Mouse (Mus musculus) ES-Bruce4 (cell line): Measurements from ENCODE around the gene Med13l.

Experiments
- CTCF ChIP-seq: IDR thresholded peaks from one replicate; pipeline ENCODE4 v1.8.1; 2011; ENCODE audit warnings: low read depth, low read length
- EP300 ChIP-seq: IDR thresholded peaks from 2 replicates; pipeline ENCODE4 v1.6.1; 2011; ENCODE audit warnings: low read depth, low read length; ENCODE audit not compliant: insufficient read depth
- POLR2A ChIP-seq: IDR thresholded peaks from one replicate; pipeline ENCODE4 v1.8.1; 2011; ENCODE audit warnings: low read length; ENCODE audit not compliant: insufficient read depth

DNA sequence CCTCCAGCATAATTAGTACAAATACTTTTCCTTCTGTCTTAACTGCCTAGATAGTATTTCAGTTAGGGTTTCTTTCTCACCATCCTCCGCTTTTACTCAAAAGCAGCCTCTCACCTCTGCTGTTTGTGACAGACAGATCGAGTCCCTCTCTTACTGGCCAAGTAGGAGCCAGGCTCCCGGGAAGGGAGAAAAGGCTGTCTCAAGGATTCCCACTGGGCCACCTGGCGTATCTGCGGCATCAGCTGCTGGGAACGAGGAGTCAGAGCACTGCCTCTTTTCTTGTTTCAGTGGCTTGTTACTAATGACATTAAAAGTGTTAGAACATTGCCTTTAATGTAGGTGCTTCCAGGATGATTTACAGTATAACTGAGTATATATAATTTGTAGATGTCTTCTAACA lies 164.9 kb downstream of the Med13l start:
- no peak for TF ChIP-seq POLR2A
- no peak for TF ChIP-seq EP300
- TF ChIP-seq CTCF, result no peak
